Mouse (Mus musculus) G1E-ER4 (cell line): ENCODE measurements around the gene Ep400. TPM values are rescaled to one million over a fixed set of nuclear protein-coding genes. Genes with fewer than 3 reads are reported as not detected.

Experiments used
- GATA1 ChIP-seq: IDR thresholded peaks from one replicate; pipeline ENCODE4 v1.8.0; 2012; ENCODE audit warnings: low read length, inconsistent platforms
- polyA plus RNA-seq: library from polyadenylated mRNA; stranded (reverse); fragments of >175 nt; gene quantifications from 2 replicates; pipeline ENCODE4 v1.2.3, GENCODE M21; 2012

The Ep400 gene
- polyA plus RNA-seq: 86.1 and 147 TPM in 2 replicates

- no peak for TF ChIP-seq GATA1
These were observed at the start of gene Ep400 for GRCm38 (mm10) chr5:110770448-110771158. Gene Ep400 (minus strand): TSS chr5:110770717.

- TF ChIP-seq GATA1: no peak
These were observed 39.3 kb upstream of the Ep400 start, which contains the start of gene Ulk1 for GRCm38 (mm10) chr5:110809667-110810325. Gene Ulk1 (minus strand): TSS chr5:110810097.

- TF ChIP-seq GATA1: no peak
These were observed 38.5 kb upstream of the Ep400 start for GRCm38 (mm10) chr5:110808821-110809666.

- TF ChIP-seq GATA1: no peak
These were observed 37.6 kb upstream of the Ep400 start for GRCm38 (mm10) chr5:110808061-110808631.

GRCm38 (mm10) chr5:110807453-110807852 lies 36.9 kb upstream of the Ep400 start:
- no peak for TF ChIP-seq GATA1

GRCm38 (mm10) chr5:110806676-110807075 lies 36.2 kb upstream of the Ep400 start:
- no peak for TF ChIP-seq GATA1

GRCm38 (mm10) chr5:110806154-110806553 lies 35.6 kb upstream of the Ep400 start:
- no peak for TF ChIP-seq GATA1

GRCm38 (mm10) chr5:110804012-110804743 lies 33.7 kb upstream of the Ep400 start:
- TF ChIP-seq GATA1: peak; percentile 63

- TF ChIP-seq GATA1: no peak
These were observed 32.3 kb upstream of the Ep400 start for GRCm38 (mm10) chr5:110802809-110803208.

GRCm38 (mm10) chr5:110802186-110802585 lies 31.7 kb upstream of the Ep400 start:
- TF ChIP-seq GATA1: no peak

GRCm38 (mm10) chr5:110801036-110801624 lies 30.6 kb upstream of the Ep400 start:
- TF ChIP-seq GATA1: no peak

GRCm38 (mm10) chr5:110797696-110798095 lies 27.2 kb upstream of the Ep400 start:
- no peak for TF ChIP-seq GATA1

GRCm38 (mm10) chr5:110794363-110794762 lies 23.8 kb upstream of the Ep400 start:
- no peak for TF ChIP-seq GATA1

GRCm38 (mm10) chr5:110788684-110789083 lies 18.2 kb upstream of the Ep400 start:
- TF ChIP-seq GATA1: no peak
